Mouse (Mus musculus) cerebellum, adult 9-10 months (tissue): ENCODE measurements around the gene Olfr1118.
"Not testable (repeated sequence)": the region's sequence is repeated elsewhere in the genome, so short reads cannot be mapped to it uniquely, and the experiment has no call there.

Experiments used
- DNase-seq: peaks from one replicate; pipeline ENCODE4 v3.0.0; 2022

Olfr1118 gene

GRCm38 (mm10) chr2:87307281-87307680, at the start of gene Olfr1118:
Gene Olfr1118, plus strand, starts transcription at chr2:87307581.
- no peak for DNase-seq

GRCm38 (mm10) chr2:87267234-87267633, 40.1 kb upstream of the Olfr1118 start, which contains the start of gene Olfr1116:
Gene Olfr1116, plus strand, starts transcription at chr2:87267534.
- no peak for DNase-seq

GRCm38 (mm10) chr2:87293977-87294376, 13.4 kb upstream of the Olfr1118 start:
- DNase-seq = not testable (repeated sequence)

DNA sequence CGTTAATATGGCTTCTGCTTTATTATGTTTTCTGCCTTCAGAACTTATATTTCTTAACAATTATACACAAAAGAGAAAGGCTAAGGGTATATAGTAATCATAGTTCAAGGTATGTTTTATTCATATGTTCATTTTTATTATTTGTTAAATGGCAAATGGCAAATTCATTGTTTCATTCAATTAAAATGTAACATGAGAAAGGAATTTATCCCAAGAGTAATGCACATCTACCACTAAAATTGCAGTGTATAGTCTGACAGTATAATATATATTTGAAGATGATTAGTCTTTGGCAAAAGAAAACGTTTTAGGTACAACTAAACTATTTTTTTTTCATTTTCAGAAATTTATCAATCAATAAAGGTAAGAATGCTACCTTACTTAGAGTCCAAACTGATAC, 47.1 kb downstream of the Olfr1118 start, which contains the start of gene Olfr1120:
Olfr1120 (plus strand) TSS at position 301 of the 400 bp plus-strand sequence.
- no peak for DNase-seq

DNA sequence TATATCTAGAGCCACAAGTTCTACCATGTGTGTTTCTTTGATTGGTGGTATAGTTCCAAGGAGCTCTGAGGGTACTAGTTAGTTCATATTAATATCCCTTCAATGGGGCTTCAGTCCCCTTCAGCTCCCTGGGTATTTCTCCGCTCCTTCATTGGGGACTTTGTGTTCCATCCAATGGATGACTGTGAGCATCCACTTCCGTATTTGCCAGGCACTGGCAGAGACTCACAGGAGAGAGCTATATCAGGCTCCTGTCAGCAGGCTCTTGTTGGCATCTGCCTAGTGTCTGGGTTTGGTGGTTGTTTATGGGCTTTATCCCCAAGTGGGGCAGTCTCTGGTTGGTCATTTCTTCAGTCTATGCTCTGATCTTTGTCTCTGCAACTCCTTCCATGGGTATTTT, 52.7 kb downstream of the Olfr1118 start:
- not testable (repeated sequence) for DNase-seq
